Mouse (Mus musculus): ENCODE measurements at regions not wholly inside any gene's neighbourhood (a gene's known extent, or its start where the extent isn't known, plus 50 kb on each side); places are given as distances from the start of the nearest gene placed in this dataset.

- DNase-seq (ENCODE audit: low read depth, low spot score): no peak
These were observed 307.7 kb upstream of the Nt5c1b start for GRCm38 (mm10) chr12:10062006-10062514.

- no peak for DNase-seq (ENCODE audit: low read depth, low spot score)
These were observed 291.4 kb upstream of the Nt5c1b start for GRCm38 (mm10) chr12:10078341-10078740.

- DNase-seq (ENCODE audit: low read depth, low spot score): no peak
These were observed 290.3 kb upstream of the Nt5c1b start for GRCm38 (mm10) chr12:10079482-10079881.

- DNase-seq (ENCODE audit: low read depth, low spot score): no peak
These were observed 256.8 kb upstream of the Nt5c1b start for GRCm38 (mm10) chr12:10112874-10113453.

GRCm38 (mm10) chr12:10122102-10122501 is 247.7 kb upstream of the Nt5c1b start:
- no peak for DNase-seq (ENCODE audit: low read depth, low spot score)

GRCm38 (mm10) chr12:10127995-10128573 is 241.7 kb upstream of the Nt5c1b start:
- DNase-seq (ENCODE audit: low read depth, low spot score): no peak

GRCm38 (mm10) chr12:10134141-10134540 is 235.6 kb upstream of the Nt5c1b start:
- DNase-seq (ENCODE audit: low read depth, low spot score): no peak

GRCm38 (mm10) chr12:10135915-10136314 is 233.9 kb upstream of the Nt5c1b start:
- DNase-seq (ENCODE audit: low read depth, low spot score): no peak

GRCm38 (mm10) chr12:10140131-10140530 is 229.6 kb upstream of the Nt5c1b start:
- no peak for DNase-seq (ENCODE audit: low read depth, low spot score)

- DNase-seq (ENCODE audit: low read depth, low spot score): no peak
These were observed 208.9 kb upstream of the Nt5c1b start for GRCm38 (mm10) chr12:10160837-10161236.

GRCm38 (mm10) chr12:10168042-10168441 is 201.7 kb upstream of the Nt5c1b start:
- no peak for DNase-seq (ENCODE audit: low read depth, low spot score)

GRCm38 (mm10) chr12:10168581-10168980 is 201.2 kb upstream of the Nt5c1b start:
- no peak for DNase-seq (ENCODE audit: low read depth, low spot score)

- no peak for DNase-seq (ENCODE audit: low read depth, low spot score)
These were observed 191.1 kb upstream of the Nt5c1b start for GRCm38 (mm10) chr12:10178718-10179117.

- no peak for DNase-seq (ENCODE audit: low read depth, low spot score)
These were observed 190.5 kb upstream of the Nt5c1b start for GRCm38 (mm10) chr12:10179147-10179814.

GRCm38 (mm10) chr12:10179815-10180468 is 189.8 kb upstream of the Nt5c1b start:
- DNase-seq (ENCODE audit: low read depth, low spot score): no peak

GRCm38 (mm10) chr12:10182589-10182988 is 187.2 kb upstream of the Nt5c1b start:
- no peak for DNase-seq (ENCODE audit: low read depth, low spot score)

GRCm38 (mm10) chr12:10186576-10186975 is 183.2 kb upstream of the Nt5c1b start:
- no peak for DNase-seq (ENCODE audit: low read depth, low spot score)

GRCm38 (mm10) chr12:10189746-10190145 is 180.0 kb upstream of the Nt5c1b start:
- DNase-seq (ENCODE audit: low read depth, low spot score): no peak

GRCm38 (mm10) chr12:10197906-10198460 is 171.8 kb upstream of the Nt5c1b start:
- no peak for DNase-seq (ENCODE audit: low read depth, low spot score)

GRCm38 (mm10) chr12:10209841-10210240 is 159.9 kb upstream of the Nt5c1b start:
- DNase-seq (ENCODE audit: low read depth, low spot score): no peak

GRCm38 (mm10) chr12:10222821-10223220 is 147.0 kb upstream of the Nt5c1b start:
- no peak for DNase-seq (ENCODE audit: low read depth, low spot score)

GRCm38 (mm10) chr12:10223832-10224231 is 145.9 kb upstream of the Nt5c1b start:
- DNase-seq (ENCODE audit: low read depth, low spot score): peak; percentile 3

All from retina, adult 2 months (tissue).